Mouse (Mus musculus) adrenal gland, postnatal 36 days (tissue): ENCODE data around the gene Necap2. TPM values are rescaled to one million over a fixed set of nuclear protein-coding genes. Genes with fewer than 3 reads are reported as not detected.

Source experiments
- DNase-seq, 2 experiments: peaks; one replicate each; pipeline ENCODE4 v3.0.0; 2021; ENCODE audit warnings: mixed read lengths in 1 of 2
- total RNA-seq, 2 experiments: library from RNA; stranded (reverse); gene quantifications; 2 replicates each; pipeline ENCODE4 v1.2.3; 2021

Gene Necap2
- total RNA-seq, 2 experiments from 2014 or later = 61.4 to 61.9 TPM

DNA sequence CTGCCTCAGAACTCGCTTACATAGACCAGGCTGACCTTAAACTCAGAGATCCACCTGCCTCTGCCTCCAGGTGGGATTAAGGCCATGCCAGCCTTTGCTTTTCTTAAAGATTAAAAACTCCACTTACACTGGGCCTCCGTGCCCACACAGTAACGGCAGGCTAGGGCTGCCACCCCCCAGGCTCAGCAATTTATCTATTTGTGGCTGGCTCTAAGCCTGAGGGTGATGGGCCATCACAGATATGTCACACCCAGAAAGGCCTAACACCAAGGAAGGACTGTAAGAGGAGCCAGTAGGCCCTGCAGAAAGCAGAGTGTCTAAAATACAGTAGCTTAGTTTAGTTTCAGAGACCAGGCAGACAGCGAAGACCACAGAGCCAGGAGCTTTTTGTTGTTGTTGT is 4.0 kb downstream of the Necap2 start:
- DNase-seq = no peak

DNA sequence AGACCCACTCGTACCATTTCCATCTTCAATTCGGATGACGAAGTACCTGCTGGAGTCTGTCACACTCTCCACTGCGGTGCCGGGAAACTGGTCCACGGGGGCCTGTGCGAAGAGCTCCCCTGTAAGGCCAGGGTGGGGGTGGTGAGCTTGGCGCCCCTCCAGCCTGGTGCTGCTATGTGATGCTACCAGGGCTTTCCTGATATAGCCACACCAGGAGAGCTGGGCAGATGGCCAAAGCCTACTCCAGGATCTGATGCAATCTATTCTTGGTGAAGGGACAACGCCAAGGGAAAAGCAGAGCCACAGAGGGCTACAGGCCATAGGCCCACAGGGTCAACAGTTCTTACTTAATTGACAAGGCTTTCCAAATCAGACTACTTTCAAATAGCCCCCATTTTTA is 4.5 kb downstream of the Necap2 start:
- peak; percentile 69 to 73 for DNase-seq

DNA sequence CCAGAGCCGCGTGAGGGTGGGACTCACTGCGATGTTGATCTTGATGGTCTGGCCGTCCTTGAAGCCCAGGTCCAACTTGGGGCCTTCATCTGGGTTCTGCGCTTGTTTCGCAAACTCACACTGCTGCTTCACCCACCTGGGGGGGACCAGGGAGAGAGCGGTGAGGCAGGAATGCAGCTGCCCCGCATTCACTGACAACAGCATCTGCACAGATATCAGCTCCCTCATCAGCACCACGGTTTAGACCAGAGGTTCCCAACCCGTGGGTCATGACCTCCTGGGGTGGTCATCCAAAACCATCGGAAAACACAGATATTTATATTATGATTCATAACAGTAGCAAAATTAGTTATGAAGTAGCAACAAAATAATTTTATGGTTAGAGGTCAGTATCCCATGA is 5.7 kb downstream of the Necap2 start:
- DNase-seq = no peak

DNA sequence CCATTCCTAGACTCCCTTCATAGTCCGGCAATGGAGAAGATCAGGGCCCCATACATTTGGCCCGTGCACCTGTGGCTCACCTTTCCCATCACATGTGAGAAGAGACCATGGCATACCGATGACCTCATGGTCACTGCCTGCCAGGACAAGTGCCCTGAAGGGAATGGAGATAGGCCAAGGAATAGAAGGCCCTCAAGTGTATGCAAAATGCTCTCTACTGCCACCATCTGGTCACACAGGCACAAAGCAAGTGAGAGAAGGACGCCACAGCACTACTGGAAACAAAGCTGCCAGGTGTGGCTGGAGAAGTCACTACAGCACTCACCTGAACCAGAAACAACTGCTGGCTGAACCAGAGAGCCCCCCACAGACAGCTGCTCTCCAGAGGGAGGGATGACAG is 8.4 kb downstream of the Necap2 start:
- peak; percentile 33 to 61 for DNase-seq

DNA sequence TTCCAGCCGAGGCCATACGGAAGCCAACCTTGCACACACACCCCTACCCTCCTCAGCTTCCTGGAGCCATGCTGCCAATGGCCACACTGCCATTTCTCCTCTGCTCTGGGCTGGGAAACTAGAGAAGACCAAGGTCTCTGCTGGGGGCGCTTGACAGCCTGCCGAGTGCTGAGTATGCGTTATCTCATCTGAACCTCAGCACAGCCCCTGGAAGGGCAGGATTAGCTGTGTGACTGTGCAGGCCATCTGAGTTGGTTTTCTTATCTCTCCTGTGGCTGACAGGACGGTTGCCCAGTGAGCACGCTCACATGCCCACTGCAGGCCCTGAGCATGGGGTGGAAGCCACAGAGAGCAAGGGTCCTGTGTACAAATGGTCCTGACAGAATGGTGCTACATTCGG is 9.5 kb downstream of the Necap2 start:
- no peak for DNase-seq

DNA sequence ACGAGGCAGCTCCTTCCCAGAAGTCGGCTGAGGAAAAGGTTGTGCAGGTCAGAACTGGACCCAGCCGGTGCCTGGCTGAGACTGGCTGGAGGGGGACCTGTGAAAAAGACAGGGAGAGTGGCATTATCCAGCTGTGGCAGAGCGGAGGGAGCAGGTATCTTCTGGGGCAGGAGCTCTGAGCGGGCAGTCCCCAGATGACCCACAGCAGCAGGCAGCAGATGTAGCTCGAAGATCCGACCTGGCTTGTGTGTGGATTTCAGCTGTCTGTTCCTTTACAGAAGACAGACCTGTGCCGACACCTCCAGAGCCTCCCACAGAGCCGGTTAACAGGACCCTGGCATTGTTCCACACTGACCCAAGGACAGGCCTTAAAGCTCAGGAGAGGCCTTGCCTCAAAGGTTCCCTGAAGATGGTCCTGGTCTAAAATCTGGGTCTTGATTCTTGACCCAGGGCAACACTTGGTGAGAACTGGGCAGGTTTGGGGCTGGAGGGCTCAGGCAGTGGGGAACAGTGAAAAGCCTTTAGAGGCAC is 10.6 kb downstream of the Necap2 start:
- no peak for DNase-seq

DNA sequence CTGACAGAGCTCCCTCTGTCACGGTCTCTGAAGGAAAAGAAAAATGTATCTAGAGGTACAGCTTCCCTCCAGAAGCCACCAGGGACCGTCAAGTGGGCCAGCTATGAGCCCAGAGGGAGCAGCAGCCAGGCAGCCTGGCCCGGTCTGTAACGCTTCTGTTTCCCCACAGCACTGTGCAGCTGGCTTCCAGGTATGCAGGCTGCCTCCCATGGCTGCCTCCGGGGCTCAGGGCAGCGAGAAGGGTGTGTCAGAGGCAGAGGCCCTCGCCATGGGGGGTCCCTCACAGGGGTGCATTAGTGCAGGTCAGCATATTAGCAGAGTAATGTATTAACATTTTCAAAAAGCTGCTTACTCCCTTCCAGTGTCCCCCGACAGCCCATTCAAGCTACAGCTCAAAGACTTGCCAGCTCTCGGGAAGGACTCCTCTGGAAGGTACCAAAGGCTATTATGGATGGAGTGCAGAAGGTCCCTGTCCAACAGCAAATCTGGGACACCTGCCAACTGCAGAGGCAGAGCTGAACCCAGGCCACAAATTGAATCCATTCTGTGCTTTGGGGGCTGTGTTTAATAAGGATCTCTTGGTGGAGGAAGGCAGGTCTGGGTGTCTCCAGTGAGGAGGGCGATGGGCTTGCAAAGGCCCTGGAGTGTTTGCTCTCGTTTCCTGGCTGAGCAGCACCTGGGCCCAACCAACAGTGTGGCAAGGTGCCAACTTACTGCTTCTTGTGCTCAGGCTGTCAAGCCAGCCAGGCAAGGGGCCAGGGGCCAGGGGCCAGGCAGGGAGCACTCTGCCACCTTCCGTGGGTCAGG is 11.2 kb downstream of the Necap2 start:
- DNase-seq = peak in 1 of 2 experiments; percentile 44

DNA sequence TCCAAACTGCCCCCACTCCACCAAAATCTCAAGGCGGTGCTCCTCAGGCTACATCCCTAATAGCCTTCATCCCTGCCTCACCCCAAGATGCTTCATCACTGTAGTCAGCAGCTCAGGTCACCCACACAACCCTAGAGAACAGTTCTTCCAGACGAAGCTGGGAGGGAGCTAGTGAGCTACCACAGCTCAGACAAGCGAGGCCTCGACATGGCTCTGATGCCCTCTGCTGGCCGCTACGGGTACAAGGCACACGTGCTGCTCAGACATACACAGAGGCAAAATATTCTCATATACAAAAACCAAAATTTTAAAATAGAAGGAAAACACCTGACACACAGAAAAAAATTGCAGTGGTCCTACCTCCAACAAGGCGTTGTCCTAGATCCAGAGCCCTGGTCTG is 13.0 kb downstream of the Necap2 start:
- peak; percentile 84 to 88 for DNase-seq

DNA sequence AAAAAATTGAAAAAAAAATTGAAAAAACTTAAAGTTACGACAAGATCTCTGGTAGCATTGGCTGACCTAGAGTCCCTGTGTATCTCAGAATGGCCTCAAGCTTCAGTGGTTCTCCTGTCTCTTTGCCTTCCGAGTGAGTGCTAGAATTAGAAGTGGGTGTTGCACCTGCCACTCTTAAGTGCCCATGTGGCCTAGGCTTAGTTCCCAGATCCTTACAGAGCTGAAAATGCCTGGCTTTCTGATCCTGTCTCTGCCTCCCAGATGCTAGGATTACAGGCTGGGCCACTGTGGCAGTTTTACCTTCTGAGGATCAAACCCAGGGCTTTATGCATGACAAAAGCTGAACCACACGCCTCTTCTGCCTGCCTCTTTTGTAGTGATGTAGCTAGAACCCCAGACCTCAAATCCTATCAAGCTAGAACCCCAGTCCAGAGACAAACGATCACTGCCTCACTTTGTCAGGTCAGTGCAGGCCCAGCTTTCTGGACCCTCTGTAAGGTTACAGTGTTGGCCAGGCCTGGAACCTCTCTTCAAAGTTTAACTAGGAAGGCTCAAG is 14.0 kb downstream of the Necap2 start:
- DNase-seq = no peak

DNA sequence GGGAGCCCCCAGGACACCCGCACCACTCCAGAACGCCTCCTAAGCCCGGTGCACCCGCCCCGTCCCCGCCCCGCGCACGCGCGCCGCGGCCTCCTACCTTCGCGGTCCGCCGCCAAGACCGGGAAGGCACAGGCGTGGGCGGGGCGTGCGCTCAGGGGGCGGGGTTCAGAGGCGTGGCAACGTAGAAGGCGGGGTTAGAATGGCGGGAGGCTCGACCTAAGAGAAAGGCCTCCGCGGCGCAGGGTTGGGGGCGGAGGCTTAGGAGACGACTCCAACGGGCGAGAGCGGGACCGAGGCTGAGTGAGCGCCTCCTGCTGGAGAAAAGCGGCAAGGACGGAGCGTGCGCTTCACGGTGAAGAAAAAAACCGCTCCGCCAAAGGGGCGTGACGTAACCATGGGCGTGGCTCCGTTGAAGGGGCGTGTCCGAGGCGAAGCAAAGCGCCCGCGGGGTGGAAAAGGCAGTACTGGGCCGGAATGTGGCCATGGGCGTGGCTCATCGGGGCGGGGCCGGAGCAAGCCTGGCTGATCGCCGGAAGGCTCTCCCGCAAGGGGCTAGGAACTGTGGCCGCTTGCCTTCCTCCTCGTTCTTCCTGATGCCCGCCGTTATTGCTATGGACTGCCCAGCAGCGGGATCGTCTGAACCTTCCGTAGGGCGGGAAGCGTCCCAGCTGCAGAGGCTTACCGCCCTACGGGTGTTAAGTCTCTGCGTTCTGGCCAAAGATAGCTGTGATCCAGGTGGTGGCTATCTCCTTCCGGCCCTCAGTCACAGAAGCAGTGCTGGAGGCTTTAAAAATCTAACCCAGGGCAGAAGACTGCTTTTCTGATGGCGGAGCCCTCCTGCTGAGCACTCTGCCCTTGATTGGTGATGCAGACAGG is 17.5 kb downstream of the Necap2 start, which contains the start of gene Crocc:
Gene Crocc, minus strand, starts transcription at position 125 of the 876 bp plus-strand sequence.
- peak; percentile 100 for DNase-seq

DNA sequence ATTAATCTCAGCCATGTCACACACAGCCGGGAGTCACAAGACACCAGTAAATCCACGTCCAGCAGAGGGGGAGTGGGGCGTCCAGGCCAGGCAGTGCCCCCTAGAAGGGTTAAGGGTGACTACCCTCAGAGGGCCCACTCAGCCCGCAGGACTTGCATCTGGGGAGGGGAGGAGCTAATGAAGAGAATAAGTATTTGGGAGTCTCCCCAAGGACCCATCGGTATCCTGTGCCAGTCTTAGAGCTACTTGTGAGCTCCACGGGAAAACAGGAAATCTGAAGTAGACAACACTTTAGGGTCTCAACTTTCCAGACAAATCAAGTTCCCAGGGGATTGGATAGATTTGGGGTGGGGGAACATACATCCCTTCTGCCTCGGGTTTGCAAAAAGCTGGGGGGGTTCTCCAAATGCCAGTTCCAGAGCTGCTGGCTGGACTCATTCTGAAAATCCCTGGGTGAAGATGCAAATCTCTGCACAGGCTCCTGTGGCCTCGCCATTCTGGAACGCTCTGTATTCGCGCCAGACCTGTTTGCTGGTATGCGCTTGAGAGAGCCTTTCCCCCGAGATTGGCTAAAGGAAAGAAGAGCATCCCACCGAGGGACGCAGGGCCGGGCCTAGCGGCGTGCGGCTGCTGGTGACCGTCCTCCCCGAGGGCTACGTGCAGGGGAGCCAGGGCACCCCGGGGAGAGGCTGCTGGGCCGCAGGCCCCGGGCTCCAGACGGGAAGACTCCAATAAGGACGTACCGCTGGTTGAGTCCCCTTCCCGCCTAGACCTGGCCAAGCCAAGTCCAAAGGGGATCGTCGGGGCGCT is 18.3 kb downstream of the Necap2 start:
- DNase-seq = no peak

DNA sequence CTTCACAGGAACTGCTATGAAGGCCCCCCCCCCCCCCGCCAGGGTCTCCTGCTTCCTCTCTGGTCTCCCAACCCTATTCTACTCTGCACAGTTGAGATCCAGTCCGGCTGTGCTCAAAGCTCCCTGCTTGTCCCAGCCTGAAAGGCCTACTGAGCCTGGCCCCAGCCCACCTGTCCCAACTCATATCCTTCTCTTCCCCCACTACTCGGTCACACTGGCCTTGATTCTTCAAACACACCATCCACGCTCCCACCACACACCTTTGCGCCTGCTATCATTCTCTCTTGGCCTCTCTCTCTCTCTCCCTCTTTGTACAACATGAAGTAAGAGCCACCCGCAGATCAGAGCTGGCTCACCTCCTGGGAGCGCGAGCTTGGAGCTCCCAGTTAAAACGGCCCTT is 19.3 kb downstream of the Necap2 start:
- DNase-seq = no peak

DNA sequence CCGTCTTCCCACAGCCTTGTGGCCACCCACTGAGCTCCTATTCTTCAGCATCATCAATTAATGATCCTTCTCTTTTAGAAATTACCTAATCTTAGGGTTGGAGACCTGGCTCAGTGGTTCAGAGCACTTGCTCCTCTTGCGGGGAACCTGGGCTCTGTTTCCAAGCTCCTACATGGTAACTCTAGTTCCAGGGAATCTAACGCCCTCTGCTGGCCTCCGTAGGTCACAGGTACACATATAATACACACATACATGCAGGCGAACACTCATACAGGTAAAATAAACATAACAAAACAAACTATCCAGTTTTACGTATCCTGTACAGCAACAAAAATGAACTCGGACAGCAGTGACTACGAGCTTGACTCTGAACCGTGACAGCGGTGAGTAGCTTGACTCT is 21.2 kb downstream of the Necap2 start:
- DNase-seq = no peak

DNA sequence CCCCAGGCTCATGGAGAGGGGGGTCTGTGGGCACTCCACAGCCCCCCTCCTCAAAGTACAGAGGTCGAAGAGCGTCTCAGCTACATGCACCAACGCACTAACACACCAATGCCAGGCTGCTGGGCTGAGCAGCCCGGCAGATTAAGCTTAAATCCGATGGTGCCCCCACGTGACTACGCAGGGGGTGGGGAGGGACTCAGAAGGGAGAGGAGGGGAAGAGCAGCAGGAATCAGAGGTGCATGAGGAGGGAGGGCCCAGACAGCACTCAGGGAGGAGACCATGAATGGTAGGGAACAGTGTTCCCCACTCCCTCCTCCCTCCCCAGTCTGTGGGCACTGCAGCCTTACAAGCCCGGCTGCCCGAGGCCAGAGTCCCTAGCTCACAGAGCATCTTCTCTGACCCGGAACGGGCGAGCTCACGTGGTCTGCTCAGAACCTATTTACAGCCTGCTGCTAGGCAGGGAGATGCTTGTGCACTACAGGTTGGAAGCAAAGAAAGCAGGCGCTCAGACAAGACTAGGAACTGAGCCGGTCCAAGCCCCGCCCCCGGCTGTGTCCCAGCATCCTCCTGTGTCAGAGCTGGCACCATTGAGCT is 24.5 kb downstream of the Necap2 start:
- no peak for DNase-seq

DNA sequence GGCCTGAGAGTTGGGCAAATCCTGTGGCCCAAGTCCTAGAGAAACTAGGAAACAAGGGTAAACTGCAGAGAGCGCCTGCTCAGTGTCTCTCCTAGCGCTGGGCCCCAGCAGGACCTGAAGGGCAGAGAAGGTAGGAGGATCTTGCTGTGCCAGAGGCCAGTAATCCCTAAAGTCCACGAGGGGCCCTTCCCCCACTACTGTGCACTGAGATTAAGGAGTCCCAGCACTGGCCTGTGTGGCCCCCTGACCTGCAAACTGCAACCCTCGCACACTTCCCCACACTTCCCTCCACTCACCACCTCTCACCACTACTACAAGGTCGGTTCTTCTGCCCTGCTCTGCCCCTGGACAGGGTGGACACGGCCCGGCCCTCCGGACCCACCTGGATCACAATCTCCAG is 25.0 kb downstream of the Necap2 start:
- DNase-seq = no peak

DNA sequence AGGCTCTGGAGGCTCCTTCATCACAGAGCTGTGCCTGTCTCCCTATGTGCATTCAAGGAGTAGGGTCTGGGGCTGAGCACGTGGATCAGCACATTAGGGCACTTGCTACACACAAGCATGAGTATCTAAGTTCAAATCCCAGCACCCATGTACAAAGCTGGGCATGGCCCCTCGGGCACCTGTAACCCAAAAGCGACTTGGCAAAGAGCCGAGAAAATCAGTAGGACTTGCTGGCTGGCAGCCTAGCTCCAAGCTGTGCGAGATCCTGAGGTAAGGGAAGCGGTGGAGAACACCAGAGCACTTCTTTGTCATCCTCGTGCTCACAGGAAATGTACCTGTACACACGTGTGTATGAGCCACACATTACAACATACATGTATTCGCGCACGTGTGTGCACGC is 25.7 kb downstream of the Necap2 start:
- DNase-seq = no peak

DNA sequence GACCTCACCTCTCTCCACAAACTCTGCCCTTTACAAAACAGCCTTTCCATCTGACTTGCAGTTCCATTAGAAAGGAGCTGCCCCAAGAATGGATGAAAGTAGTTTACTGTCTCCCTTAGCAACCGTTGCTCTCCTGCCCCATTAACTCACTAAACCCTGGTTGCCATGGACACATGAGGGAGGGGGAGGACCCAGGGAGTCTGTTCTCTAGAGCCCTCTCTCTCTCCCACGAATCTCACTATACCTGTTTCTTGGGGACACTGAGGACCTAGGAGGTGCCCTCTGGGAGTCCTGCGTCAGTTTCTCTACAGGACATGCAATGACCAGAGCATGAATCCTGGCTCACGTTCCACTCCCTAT is 28.7 kb downstream of the Necap2 start:
- DNase-seq = no peak

DNA sequence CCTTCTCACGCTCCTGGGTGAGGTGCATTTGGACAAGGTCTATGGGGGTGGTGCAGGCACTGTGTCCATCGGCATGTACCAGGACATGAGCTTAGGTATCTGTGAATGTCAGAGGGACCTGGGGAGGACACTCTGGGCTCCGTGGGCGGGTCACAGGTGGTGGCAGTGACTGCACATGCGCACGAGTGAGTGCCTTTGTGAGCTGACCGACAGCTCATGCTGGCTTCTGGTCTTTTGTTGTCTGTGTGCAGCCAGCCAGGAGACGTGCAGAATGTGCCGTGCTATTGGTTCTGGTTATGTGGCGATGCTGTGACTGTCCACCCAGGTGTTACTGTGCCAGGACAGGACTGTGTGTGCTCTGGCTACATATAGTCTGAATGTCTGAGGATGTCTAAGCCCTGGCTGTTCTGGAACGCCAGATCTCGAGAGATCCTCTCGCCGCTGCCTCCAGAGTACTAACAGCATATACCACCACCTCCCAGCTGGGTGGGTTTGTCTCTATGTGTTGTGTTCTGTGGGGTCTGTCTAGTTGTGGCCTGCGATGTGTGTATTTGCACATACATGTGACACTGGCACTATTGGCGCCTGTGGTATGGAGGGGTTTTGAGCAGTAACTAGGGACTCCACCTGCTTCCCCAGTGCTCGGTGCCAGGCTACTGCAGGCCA is 29.2 kb downstream of the Necap2 start:
- no peak for DNase-seq

DNA sequence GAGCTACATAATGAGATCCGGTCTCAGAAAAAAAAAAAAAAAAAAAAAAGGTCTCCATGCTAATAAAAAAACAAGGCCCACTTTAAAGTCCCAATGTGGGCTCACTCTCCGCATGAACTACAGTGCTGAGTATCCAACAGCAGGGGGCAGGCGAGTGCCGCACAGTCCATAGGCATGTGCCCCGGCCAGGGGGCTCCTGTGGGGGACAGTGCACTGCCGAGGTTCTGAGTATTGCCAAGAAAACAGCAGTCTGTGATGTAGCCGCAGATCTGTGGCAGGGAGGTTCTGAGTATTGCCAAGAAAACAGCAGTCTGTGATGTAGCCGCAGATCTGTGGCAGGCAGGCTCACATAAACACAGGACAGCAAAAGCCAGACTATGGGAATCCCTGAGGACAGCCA is 33.3 kb downstream of the Necap2 start:
- peak; percentile 45 to 68 for DNase-seq

DNA sequence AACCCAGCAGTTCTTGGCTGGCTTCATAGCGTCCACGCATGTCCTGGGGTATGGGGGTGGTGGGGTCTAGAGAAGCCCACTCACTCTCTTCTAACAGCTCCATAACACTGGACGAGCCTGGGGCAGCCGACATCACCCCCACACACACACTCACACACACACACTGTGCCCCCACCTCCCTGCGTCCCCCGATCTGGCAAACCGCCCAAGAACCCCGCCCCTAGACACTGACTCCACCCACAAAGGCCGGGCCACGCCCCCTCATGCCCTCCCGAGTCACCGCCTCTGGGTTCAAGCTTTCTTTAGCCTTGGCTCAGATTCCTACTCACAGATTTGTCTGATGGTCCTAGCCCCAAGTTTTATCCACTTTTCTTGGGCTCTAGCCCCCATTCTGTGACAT is 37.0 kb downstream of the Necap2 start:
- DNase-seq = peak; percentile 51 to 56
